Mouse (Mus musculus) embryo, embryonic 10.5 days (tissue): ENCODE measurements around the gene Cenpl.
"Not testable (repeated sequence)": the region's sequence is repeated elsewhere in the genome, so short reads cannot be mapped to it uniquely, and the experiment has no call there.

ENCODE experiments used
- DNase-seq: peaks from one replicate; pipeline ENCODE4 v3.0.0-alpha.2; 2015; ENCODE audit warnings: low spot score

Cenpl gene

GRCm38 (mm10) chr1:161070352-161071271 is at the start of gene Cenpl, which contains the start of gene Dars2:
Cenpl (plus strand) TSS chr1:161070713.
Dars2 (minus strand) TSS chr1:161070658.
- peak; percentile 99 for DNase-seq

- DNase-seq = no peak
Measured at GRCm38 (mm10) chr1:161025410-161026210, 44.9 kb upstream of the Cenpl start.

- no peak for DNase-seq
Measured at GRCm38 (mm10) chr1:161027196-161027595, 43.3 kb upstream of the Cenpl start.

- not testable (repeated sequence) for DNase-seq
Measured at GRCm38 (mm10) chr1:161028427-161028826, 42.1 kb upstream of the Cenpl start.

- no peak for DNase-seq
Measured at GRCm38 (mm10) chr1:161030058-161030457, 40.5 kb upstream of the Cenpl start.

DNA sequence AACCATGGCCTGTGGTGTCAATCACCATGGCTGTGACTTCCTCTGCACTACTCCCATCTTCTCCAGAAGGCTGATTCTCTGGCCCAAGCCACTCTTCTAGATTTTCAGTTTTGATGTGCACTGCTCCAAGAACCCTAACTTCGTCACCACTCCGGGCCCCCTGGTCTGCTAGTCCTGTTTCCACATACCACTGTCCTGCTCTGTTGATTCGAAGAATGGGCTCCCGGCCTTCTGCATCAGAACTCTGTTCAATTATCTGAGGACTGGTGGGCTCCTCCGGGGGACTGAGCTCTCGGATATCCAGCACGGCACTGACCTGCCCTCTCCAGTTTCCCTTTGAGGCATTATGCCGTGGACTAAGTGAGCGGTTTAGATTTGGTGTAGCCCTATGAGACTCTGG is 38.6 kb upstream of the Cenpl start:
- DNase-seq = no peak

DNA sequence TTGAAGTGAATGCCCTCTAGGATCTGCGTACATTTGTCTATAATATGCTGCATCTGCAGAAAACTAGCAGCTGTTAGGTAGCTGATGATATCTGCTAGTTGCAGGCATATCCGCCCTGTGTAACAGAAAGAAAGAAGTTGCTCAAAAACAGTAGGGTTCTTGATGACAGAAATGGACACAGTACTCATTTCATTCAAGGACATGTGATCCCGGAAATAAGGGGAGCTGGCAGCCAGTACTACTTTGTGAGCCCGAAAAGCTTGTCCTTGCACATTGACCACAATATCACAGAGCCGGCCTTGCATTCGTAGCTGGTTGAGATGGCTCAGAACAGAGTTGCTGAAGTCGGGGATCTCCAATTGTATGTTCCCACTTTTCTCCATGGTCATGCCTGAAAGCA is 38.2 kb upstream of the Cenpl start:
- DNase-seq = no peak

- no peak for DNase-seq
Measured at GRCm38 (mm10) chr1:161033856-161034434, 36.6 kb upstream of the Cenpl start.

- peak; percentile 99 for DNase-seq
Measured at GRCm38 (mm10) chr1:161034435-161035280, 35.9 kb upstream of the Cenpl start, which contains the start of gene Zbtb37. Zbtb37 (minus strand) TSS chr1:161034849.

DNA sequence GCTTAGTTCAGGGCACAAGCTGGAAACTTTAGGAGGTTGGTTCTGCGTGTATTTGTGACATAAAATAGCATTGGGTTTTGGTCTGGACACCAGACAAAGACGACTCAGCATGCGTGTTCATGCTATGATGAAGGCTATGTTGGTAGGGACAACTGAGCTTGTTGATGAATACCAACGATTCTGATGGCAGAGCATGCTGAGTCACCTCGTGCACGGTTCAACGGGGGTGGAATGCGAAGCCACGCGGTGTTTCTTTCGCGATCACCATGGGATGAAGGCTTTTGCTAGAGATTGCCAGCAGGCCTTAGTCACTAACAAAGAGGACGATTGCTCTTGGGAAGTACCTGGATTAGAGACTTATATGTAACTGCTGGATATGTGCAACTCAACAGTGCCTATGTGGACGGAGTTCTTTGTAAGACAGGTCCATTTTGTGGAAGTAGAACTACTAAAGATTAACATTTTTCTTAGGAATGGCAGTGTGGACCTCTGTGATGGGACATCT is 35.2 kb upstream of the Cenpl start:
- DNase-seq = no peak

- DNase-seq = peak; percentile 65
Measured at GRCm38 (mm10) chr1:161035786-161036404, 34.6 kb upstream of the Cenpl start.

DNA sequence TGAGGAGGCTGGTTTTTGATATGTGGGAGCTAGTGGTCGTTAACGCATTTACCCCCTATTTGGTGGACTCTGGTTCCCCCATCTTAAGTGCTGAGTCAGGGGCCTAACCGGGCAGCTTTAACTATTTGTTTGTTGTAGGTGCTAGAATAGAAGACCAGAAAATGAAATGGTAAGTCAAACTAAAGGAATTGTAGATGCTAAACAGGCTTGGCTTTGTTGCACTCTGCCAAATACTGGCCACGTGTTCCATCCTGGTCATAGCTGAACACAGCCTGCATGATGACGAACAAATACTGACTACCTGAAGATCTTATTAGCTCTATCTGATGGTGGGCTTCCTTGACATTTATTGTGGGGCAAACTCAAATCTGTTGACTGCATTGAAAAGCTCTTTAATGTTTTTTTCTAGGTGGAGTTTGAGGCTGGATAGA is 34.1 kb upstream of the Cenpl start:
- peak; percentile 61 for DNase-seq

- peak; percentile 36 for DNase-seq
Measured at GRCm38 (mm10) chr1:161037026-161037425, 33.5 kb upstream of the Cenpl start.

GRCm38 (mm10) chr1:161037599-161037998 is 32.9 kb upstream of the Cenpl start:
- peak; percentile 21 for DNase-seq

GRCm38 (mm10) chr1:161038004-161038403 is 32.5 kb upstream of the Cenpl start:
- DNase-seq = peak; percentile 32

DNA sequence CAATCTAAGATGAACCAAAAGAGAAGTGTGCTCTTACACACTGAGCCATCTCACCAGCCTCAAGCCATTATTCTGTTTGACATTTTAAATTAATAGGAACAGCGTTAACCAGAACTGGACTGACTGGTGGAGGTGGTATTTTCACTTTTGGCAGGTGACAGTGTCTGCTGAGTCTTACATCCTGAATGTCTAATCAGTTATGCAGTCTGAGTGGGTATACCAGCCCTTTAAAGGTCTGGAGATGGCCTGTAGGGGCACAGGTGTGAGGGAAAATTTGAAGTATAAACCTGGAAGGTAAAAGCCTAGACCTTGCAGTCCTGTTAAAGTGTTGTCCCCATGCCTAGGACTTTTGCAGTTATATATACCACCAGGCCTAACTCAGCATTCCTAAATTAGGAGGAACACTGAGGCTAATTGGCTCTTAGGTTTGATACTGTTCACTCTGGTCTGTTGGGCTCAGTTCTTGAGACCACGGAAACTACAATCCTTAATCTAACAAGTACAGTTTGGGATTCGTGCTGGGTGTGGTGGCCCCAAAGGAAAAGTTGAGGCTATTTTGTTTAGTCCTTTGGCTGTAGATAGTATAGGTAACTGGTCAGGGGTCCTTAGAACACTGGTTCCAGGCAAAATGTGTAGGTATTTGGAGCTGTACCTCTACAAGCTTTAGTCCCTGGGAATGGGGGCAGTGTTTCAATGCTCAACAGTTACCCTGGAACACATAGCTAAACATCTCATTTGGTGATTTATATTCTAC is 31.4 kb upstream of the Cenpl start:
- DNase-seq = peak; percentile 70

DNA sequence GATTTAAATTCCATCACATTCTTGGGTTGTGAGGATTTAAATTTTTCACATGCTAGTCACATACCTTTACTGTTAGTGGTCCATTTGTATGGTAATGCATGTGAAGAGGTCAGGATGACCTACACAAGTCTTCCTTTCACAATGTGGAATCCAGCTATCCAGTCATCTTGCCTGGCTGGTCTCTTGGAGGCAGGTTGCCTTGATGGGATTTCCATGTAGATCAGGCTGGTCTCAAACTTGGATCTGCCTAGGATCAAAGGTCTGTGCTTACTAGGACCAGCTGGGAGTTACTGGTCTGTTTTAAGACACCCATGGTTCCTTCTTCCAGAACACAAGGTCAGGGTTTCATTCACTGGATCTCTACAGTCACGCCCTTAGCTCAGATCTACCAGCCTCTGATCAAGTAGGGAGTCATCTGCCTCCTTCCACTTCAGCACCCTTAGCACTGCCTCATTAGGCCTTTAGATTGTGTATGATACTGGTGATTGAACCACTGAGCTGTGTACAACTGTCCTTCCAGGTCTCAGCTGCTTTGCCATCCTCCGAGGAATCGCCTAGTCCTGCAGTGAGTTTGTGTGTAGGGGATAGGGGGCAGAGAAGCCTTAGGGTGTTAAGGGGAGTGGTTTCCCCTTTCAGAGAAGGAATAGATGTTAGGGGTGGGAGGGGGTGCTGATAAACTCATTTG is 30.6 kb upstream of the Cenpl start:
- DNase-seq = peak; percentile 77

DNA sequence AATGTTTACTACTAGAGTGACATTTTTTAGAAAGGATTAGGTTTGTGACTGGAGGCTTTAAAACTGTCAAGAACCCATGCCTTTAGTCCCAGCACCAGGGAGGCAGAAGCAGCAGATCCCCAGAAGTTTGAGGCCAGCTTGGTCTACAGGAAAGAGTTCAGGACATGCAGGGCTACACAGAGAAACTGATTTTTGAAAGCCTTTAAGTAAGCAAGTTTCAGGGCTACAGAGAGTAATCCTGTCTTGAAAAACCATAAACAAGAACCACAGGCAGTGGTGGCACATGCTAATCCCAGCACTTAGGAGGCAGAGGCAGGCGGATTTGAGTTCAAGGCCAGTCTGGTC is 30.1 kb upstream of the Cenpl start:
- no peak for DNase-seq

DNA sequence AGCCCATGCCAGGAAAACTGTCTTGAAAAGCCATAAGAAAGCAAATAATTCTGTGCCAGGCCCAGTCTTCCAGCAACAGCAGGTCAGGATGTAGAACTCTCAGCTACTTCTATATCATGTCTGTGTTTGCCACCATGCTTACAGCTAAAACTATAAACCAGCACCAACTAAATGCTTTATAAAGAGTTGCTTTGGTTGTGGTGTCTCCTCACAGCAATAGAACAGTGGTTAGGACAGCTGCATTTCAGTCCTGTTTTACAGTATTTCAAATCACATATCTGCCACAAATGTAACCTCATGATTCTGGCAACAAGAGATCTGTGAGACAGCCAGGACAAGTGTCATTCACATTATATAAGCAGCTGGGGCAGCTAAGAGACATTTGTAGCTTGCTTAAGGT is 29.7 kb upstream of the Cenpl start:
- DNase-seq = no peak
